Mouse (Mus musculus) layer of hippocampus, postnatal 36 days (tissue): Measurements from ENCODE around the gene Gm10842. TPM values are rescaled to one million over a fixed set of nuclear protein-coding genes. Genes with fewer than 3 reads are reported as not detected.
"Not testable (repeated sequence)": the region's sequence is repeated elsewhere in the genome, so short reads cannot be mapped to it uniquely, and the experiment has no call there.

ENCODE experiments used
- DNase-seq, 2 experiments: peaks; one replicate each; pipeline ENCODE4 v3.0.0; 2022
- total RNA-seq, 2 experiments: library from RNA; stranded (reverse); gene quantifications; 2 replicates each; pipeline ENCODE4 v1.2.3; 2021

Gene Gm10842
- total RNA-seq = not detected

DNA sequence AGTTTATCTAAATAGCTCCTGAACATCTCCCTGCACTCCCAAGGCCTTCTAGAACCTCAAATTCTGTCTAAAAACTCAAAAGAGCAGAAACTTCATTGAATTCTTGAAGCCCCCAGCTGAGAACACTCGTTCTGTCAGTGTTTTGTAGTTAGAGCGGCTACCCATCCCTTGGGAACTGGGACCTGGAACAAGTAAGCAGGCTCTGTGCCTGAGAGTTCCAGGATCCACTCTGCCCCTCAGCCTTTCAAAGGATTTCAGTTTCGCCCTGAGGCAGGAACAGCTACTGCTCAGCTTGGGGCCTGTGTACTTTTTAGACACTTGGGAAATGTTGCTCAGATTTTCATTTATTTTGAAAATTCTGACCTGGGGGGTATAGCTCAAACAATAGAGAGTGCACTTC lies at the start of gene Gm10842:
TSS of gene Gm10842 (plus strand) at position 301 of the 400 bp plus-strand sequence.
- DNase-seq = no peak

DNA sequence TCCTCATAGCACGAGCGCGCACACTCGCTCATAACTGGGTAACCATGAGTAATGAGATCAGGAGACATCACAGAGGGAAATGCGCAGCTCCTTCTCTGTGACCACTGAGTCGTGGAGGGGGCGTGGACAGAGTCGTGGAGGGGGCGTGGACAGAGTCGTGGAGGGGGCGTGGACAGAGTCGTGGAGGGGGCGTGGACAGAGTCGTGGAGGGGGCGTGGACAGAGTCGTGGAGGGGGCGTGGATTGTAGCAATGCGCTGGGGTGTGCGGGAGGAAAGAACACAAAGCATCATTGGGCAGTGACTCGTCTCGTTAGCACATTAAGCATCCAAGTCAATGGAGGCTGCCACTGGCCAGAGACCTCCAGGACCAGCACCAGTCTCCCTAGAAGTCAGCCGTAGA lies 34.2 kb upstream of the Gm10842 start:
- not testable (repeated sequence) for DNase-seq

DNA sequence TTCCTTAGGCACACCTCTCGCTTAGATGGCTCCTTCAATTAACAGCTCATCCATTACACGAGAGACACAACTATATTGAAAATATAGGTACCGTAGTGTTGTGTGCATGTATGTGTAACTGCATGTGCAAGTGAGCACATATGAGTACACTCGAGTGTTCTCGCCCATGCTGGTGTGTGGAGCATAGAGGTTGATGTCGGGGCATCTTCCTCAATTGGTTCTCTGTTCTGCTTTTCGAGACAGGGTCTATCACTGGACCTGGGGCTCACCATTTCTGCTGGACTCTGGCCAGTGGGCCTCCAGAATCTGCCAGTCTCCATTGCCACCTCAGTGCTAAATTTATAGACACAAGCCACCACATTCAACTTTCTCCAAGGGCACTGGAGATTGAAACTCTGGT lies 28.9 kb upstream of the Gm10842 start:
- DNase-seq = no peak

DNA sequence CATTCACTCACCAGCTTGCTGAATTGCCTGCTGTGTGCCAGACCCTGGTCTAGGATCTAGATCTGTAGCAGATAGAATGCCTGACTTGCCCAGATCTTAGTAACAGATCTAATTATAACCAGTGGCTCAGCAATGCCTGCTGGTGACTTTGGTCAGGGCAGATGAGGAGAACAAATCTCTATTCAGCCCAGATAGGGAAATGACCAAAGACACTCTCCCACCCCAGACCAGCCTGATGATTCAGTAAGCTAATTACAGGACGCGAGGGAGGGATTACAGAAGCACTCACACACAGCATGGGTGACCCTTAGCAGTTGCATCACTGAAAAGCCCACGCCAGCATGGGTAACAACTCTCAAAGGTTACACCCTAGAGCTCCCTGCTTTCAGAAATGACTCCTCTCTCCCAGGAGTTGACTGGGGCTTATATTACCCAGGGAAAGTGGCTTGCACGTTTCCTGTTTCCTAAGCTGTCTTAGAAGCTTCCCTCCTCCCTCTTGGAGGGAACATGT lies 26.1 kb upstream of the Gm10842 start:
- DNase-seq = no peak

DNA sequence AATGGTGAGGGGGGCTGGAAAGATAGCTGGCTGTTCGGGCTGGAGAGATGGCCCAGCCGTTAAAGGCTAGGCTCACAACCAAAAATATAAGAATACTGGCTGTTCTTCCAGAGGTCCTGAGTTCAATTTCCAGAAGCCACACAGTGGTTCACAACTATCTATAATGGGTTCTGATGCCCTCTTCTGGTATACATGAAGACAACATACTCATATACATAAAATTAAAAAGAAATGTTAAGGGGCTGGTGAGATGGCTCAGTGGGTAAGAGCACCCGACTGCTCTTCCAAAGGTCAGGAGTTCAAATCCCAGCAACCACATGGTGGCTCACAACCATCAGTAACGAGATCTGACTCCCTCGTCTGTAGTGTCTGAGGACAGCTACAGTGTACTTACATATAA lies 24.9 kb upstream of the Gm10842 start:
- not testable (repeated sequence) for DNase-seq

DNA sequence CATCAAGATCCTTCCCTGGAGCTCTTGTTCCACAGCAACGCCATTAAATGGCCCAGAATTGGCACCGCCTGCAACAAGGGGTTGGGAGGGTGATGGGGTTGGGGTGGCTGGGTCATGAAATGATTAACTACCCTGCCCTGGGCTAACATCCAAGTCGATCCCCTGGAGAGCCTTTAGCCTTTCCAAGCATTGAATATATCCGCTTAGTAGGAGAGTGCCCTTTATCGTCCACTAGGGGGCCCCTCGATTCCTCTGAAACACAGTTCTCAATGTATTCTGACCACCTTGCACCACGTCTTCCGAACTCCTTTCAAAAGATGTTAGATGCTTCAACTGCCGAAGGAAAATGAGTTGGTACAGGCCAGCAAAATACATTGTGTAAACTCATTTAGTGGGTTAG lies 22.7 kb upstream of the Gm10842 start:
- no peak for DNase-seq

DNA sequence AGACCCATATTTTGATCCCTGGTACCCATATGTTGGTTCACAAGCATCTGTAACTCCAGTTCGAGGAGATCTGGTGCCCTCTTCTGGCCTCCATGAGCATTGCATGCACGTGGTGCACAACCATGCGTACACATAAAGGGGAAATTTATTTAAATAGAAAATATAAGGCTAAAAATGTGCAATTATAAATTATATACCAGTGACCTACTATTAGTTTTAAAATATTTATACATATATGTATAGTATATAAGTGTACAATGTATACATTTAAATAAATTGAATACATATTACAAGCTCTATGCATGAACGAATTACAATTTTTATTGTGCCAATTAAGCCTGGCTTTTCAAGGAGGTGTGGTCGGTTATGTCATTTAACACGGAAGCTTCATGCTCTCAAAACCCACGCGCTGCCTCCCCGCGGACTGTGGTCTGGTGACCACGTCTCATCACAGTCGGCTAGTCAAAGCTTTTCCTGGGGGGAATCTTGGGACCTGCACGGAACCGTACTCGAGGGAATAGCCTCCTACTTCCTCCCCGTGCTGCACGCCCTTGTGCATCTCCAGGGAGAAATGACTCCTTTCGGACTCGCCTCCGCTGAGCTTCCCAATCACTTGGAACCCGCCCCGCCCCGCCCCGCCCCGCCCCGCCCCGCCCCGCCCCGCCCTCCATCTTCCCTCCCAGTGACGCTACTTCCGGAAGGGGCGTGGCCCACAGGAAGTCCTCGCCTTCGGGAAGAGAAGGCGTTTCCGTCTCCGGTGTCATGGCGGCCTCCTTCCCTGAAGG lies 20.8 kb upstream of the Gm10842 start, which contains the start of gene Mettl2:
TSS of gene Mettl2 (plus strand) at position 691 of the 785 bp plus-strand sequence.
- DNase-seq = peak; percentile 71 to 73

DNA sequence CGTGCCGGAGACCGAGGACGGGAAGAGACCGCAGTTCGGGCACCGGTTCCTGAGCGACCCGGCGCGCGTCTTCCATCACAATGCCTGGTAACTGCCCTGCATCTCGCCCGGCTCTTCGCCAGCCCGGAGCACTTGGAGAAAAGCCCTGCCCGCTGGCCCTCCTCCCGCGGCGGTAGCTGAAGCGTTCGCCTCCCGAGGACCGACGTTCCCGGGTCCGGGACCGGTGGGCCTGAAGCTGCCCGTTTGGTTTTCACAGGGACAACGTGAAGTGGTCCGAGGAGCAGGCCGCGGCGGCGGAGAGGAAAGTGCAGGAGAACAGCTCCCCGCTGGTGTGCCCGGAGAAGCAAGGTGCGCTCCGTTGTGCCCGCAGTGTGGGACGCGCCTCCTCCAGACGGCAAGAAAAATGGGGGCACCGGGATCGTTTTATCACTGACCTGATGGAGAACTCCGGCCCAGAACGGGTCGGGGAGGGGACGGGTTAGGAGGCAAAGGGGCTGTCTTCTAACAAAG lies 20.1 kb upstream of the Gm10842 start:
- DNase-seq = no peak

DNA sequence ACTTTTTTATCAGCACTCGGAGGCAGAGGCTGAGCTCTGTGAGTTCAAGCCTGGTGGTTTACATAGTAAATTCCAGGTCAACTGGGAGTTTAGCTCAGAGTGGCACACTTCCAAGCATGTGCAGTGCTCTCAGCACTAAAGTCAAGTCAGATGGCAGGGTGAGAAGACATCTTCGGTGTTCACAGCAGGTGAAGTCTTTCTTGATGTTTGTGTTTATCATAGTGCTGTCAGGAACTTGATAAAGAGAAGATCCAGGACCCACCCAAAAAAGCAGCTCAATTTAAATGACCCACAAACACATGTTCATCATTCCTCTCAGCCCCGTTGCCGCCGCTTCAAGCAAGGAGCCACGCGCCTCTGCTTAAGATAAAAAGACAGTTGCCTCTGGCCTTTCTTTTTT lies 11.0 kb upstream of the Gm10842 start:
- DNase-seq = no peak

DNA sequence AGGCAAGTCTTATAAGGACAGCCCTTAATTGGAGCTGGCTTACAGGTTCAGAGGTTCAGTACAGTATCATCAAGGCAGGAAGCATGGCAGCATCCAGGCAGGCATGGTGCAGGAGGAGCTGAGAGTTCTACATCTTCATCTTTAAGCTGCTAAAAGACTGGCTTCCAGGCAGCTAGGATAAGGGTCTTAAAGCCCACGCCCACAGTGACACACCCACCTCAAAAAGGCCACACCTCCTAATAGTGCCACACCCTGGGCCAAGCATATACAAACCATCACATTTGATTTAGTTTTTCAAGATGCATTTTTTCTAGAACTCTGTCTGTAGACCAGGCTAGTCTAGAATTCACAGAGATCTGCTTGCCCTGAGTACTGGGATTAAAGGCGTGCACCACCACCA lies 9.4 kb upstream of the Gm10842 start:
- DNase-seq = not testable (repeated sequence)

DNA sequence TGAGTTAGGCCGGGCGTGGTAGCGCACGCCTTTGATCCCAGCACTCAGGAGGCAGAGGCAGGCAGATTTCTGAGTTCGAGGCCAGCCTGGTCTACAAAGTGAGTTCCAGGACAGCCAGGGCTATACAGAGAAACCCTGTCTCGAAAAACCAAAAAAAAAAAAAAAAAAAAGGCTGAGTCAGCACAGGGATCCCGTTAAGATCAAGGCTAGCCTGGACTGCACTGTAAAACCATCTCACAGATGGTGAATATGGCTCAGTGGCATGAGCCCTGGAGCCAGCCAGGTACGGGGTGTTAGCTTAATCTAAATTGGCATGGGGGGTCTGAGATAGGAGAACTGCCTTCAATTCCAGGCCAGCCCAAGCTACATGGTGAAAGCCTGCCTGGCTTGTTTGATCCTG lies 6.2 kb upstream of the Gm10842 start:
- DNase-seq = not testable (repeated sequence)

DNA sequence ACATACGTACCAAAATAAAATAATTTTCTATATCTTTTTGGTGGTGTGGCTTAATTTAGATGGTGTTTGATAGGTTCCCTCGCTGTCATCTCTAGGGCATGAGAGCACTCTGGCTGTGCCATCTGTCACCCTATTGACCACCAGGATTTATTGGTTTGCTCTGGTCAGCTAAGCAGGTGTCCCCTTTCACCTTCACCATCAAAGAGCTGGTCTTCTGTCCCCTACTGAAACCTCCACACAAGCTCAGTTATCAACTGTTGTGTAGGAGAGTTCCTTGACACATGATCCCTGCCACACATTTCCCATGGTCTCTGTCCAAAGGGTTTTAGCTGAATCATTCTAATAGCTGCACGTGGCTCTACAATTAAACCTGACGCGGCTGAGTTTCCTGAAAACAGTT lies 5.6 kb upstream of the Gm10842 start:
- DNase-seq = no peak

DNA sequence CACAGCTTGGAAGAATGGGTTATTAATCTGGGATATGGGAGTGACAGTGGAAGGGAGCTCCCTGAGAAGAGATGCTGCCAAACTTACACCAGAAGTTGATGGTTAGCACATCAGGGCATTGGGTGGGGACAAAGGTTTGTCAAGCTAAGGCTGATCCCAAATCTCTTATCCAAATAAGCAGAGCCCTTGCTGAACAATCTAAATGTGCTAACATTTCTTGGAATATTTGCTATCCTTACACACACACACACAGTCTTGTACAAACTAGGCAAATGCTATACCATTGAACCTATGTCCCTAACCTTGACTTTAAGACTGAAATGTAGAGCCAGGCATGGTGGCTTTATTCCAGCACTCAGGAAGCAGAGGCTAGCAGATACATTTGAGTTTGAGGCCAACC lies 3.1 kb upstream of the Gm10842 start:
- no peak for DNase-seq

DNA sequence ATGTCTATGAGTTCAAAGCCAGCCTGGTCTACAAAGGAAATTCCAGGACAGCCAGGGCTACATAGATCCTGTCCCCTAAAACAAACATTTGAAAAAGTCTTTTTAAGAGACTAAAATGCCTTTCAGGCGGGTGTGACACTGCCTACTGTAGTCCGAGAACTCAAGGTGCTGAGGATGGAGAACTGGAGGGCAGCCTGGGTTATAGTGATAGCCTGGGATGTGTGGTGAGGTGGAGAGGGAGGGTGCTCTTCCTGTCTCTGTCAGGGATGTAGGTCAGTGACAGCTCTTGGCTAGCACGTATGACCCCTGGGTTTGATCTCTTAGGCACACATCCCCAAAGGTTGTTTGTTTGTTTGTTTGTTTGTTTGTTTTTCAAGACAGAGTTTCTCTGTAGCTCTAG lies 2.6 kb upstream of the Gm10842 start:
- no peak for DNase-seq

DNA sequence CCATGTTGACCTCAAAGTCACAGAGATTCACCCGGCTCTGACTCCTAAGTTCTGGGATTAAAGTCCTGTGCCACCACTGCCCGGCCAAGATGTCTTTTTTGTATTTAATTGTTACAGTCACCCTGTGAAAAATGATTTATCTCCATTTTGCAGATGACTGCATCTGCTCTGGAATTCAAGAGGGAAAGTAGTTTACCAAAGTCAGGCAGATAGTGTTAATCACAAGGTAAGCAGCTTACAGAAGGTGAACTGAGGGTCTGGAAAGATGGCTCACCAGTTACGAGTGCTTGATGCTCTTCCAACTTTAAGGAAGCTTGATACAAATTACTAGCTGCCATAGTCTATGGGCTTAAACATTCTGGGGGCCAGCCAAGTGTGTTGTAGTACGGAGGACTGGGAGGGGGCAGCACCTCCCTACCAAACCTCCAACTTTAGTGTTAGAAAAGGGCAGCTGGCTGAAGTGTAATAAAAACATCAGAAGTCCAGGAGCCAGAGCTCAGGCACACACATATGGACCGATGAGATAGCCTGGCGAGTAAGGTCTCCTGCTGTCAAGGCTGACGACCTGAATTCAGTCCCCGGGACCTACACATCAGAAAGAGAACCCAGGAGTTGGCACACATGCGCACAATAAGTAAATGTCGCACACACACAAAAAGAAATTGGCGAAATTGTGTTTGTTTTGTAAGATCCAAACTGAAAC lies 2.0 kb upstream of the Gm10842 start:
- no peak for DNase-seq

DNA sequence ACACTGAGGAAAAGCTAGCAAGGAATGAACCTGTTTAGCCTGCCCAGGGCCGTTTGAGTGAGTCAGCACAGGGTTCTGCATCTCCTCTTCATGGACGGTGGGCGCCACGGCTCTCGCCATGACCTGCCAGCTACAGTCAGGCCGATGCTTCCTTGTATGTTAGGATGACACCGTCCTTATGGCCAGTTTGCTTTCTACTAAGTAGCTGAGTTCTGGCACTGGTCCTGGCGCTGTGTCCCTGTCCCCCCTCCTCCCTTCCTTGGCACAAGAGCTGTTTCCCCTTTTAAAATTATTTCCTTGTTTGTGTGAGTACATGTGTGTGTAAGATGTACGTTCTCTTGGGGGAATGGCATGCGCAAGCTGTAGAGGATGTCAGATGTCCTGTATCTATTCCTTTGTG lies 1.5 kb upstream of the Gm10842 start:
- DNase-seq = no peak

DNA sequence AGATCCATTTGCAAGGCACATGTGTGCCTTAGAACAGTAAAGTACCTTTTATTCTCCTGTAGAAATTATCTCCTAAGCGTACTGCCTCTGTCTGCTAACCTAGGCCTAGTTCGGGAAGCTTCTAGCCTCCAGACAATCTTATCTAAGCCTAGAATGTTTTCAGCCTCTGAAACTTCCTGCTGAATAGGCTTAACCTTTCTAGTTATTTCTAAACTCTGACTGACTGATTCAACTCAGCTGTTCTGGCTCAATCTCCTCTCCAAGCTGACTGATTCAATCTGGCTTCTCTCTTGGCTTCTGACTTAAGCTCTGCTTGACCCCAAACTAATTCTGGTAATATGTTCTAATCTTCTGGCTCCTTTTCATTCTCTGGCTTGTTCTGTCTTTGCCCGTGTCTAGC lies 2.7 kb downstream of the Gm10842 start:
- DNase-seq = no peak

DNA sequence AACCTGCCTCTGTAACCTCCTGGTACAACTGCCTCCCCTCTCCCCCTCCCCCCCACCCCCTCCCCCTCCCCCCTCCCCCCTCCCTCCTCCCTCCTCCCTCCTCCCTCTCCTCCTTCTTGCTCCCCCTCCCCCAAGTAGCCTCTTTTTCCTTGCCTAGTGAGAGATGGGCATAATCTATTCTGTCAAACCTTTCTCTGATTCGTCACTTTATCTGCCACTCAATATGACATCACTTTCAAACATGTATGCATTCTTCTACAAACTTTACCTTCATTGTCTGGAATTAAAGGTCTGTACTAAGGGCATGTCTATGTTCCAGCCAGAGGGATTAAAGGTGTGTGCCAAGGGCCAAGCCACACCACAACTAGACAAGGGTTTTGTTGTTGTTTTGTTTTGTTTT lies 3.1 kb downstream of the Gm10842 start:
- DNase-seq = no peak

DNA sequence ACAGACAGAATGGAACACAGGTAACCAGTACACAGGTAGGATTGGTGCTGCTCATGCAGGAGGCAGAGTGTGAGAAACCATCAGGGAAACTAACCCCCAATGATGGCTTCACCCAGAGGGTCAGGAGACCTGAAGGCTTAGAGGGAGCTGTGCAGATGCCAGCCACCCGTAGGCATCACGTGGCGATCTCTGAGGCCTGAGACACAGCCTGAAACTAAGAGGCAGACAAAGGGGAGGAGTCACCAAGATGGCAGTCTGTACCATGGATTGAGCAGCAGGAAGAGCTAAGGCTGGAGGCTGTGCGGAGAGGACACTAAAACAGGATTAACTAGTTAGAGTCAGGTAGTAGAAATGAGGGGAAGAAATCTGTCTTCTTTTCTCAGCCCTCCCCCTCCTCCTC lies 4.0 kb downstream of the Gm10842 start:
- DNase-seq = no peak

DNA sequence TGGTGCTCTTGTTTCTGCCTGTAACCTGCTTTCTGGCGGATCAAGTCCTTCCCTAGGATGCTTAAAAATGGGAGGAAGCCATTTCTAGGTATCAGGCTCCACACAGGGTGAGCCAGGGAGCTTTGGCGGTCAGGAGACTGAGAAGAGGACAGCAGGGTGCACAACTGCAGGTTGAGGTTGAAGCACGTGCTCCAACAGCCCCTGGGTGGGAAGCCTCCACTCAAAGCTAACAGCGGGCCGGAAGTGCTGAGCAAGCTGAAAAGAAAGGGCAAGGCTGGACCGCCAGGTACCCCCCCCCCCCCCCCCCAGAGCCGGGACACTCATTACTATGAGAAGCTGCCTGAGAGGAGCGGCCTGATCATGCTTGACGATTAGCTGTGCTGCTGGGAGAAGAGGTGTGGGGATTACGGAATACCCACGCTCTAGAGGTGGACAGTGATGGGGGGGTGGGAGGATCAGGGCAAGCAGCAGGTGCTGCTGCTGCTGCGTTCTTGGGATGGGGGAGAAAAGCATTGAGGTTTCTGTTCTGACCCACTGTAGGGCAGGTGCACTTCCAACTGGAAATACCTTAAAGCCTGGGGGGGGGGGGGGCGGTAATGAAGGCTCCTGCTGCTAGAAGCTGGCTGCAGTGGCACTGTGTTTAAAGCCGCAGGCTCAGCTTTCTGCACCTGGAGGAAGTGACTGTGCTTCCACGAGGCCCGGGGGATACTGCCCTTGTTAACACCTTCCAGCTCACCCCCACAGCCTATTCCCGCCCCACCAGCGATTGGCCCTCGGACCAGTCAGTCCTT lies 4.7 kb downstream of the Gm10842 start:
- DNase-seq = no peak

DNA sequence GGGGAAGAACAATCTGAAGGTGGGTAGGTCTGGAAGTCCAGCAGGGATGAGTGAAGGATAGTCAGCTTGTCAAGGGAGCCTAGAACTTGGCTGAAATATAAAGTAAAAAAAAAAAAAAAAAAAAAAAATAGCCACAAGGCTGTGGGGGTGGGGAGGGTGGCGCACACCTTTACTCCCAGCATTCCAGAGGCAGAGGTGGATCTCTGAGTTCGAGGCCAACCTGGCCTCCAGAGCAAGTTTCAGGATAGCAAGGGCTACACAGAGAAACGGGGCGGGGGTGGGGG lies 5.3 kb downstream of the Gm10842 start:
- DNase-seq = no peak

DNA sequence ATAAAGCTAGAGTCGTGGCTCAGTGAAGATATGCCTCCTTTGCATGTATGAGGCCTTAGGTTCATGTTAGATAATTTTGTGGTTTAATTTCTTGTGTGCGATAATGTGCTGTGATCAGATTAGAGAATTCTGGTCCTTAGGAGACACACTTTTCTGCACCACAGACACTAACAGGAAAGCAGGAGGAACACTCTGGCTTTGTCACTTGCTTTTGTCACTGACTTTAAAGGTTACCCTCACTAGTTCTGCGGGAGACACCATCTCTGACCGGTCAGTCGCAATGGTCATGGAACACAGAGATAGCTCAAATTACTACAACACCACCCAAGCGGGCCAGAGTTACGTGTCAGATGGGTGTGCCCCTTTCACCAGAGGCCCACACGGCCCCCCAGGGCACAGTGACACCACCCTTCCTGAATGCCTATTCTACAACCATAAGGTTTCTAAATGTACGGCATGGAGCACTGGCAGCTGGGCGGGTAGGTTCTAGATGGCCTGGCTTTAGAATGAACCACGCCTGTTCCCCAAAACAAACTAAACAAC lies 5.7 kb downstream of the Gm10842 start:
- DNase-seq = no peak
